Mouse (Mus musculus) neural tube, embryonic 10.5 days (tissue): Measurements from ENCODE around the gene Lrfn1.
"Not testable (repeated sequence)": the region's sequence is repeated elsewhere in the genome, so short reads cannot be mapped to it uniquely, and the experiment has no call there.

Source experiments
- DNase-seq: peaks from one replicate; pipeline ENCODE4 v3.0.0-alpha.2; 2017; ENCODE audit warnings: low spot score; ENCODE audit errors: extremely low spot score

Lrfn1 gene

GRCm38 (mm10) chr7:28510405-28510974, 58.7 kb downstream of the Lrfn1 start, which contains the start of gene Ifnl2:
Gene Ifnl2 (minus strand): TSS chr7:28510455.
- not testable (repeated sequence) for DNase-seq

- no peak for DNase-seq
Measured at GRCm38 (mm10) chr7:28511441-28511840, 59.7 kb downstream of the Lrfn1 start.
